Mouse (Mus musculus) gastrocnemius, postnatal 4 days (tissue): Measurements from ENCODE around the gene Hsh2d. TPM values are rescaled to one million over a fixed set of nuclear protein-coding genes. Genes with fewer than 3 reads are reported as not detected.
A peak's percentile ranks its signal among the peaks of the same experiment; 100 is the strongest.

Source experiments
- DNase-seq, 2 experiments: peaks; one replicate each; pipeline ENCODE4 v3.0.0; 2021 to 2022; ENCODE audit warnings: low spot score in 2 of 2, mixed read lengths in 2 of 2
- total RNA-seq, 2 experiments: library from RNA; stranded (reverse); gene quantifications; 2 replicates each; pipeline ENCODE4 v1.2.3; 2021

Gene Hsh2d
- total RNA-seq, 2 experiments from 2014 or later = not detected

- no peak for DNase-seq
These were observed 1.6 kb upstream of the Hsh2d start for GRCm38 (mm10) chr8:72187793-72188331.

- DNase-seq = no peak
These were observed 739 bp downstream of the Hsh2d start for GRCm38 (mm10) chr8:72190215-72190539.

GRCm38 (mm10) chr8:72192065-72192464 lies 2.6 kb downstream of the Hsh2d start:
- no peak for DNase-seq

GRCm38 (mm10) chr8:72197997-72198396 lies 8.6 kb downstream of the Hsh2d start:
- DNase-seq = no peak

- no peak for DNase-seq
These were observed 19.1 kb downstream of the Hsh2d start for GRCm38 (mm10) chr8:72208582-72208981.

GRCm38 (mm10) chr8:72210222-72210621 lies 20.8 kb downstream of the Hsh2d start:
- DNase-seq = no peak

GRCm38 (mm10) chr8:72210710-72211109 lies 21.3 kb downstream of the Hsh2d start:
- DNase-seq = no peak

- DNase-seq = no peak
These were observed 22.4 kb downstream of the Hsh2d start for GRCm38 (mm10) chr8:72211846-72212245.

- no peak for DNase-seq
These were observed 23.3 kb downstream of the Hsh2d start, which contains the start of gene Cib3 for GRCm38 (mm10) chr8:72212751-72213150. Gene Cib3, minus strand, starts transcription at chr8:72212837.

- DNase-seq = no peak
These were observed 24.1 kb downstream of the Hsh2d start, which contains the start of gene Gm11034 for GRCm38 (mm10) chr8:72213536-72213935. Gene Gm11034, minus strand, starts transcription at chr8:72213636.

- DNase-seq = no peak
These were observed 25.6 kb downstream of the Hsh2d start for GRCm38 (mm10) chr8:72215060-72215459.

GRCm38 (mm10) chr8:72215871-72216270 lies 26.4 kb downstream of the Hsh2d start:
- no peak for DNase-seq

- DNase-seq = no peak
These were observed 29.5 kb downstream of the Hsh2d start for GRCm38 (mm10) chr8:72218781-72219540.

GRCm38 (mm10) chr8:72219541-72220363 lies 30.3 kb downstream of the Hsh2d start, which contains the start of gene Fam32a:
Gene Fam32a, plus strand, starts transcription at chr8:72219730.
- peak; percentile 71 to 89 for DNase-seq

GRCm38 (mm10) chr8:72220758-72221157 lies 31.3 kb downstream of the Hsh2d start:
- no peak for DNase-seq

GRCm38 (mm10) chr8:72222656-72223055 lies 33.2 kb downstream of the Hsh2d start:
- no peak for DNase-seq

- peak; percentile 91 to 98 for DNase-seq
These were observed 50.3 kb downstream of the Hsh2d start, which contains the start of gene Ap1m1 for GRCm38 (mm10) chr8:72239499-72240402. Gene Ap1m1, plus strand, starts transcription at chr8:72240018.

- DNase-seq = no peak
These were observed 50.9 kb downstream of the Hsh2d start for GRCm38 (mm10) chr8:72240403-72240763.

- DNase-seq = no peak
These were observed 51.5 kb downstream of the Hsh2d start for GRCm38 (mm10) chr8:72240951-72241350.

GRCm38 (mm10) chr8:72242226-72242625 lies 52.8 kb downstream of the Hsh2d start:
- no peak for DNase-seq

- no peak for DNase-seq
These were observed 55.2 kb downstream of the Hsh2d start for GRCm38 (mm10) chr8:72244610-72245009.
